ENCODE assay signal across 27 mouse cellular contexts in genomic region chr4:136592111-136592510, GRCm38 (mm10). TPM values are rescaled to one million over a fixed set of nuclear protein-coding genes. Genes with fewer than 3 reads are reported as not detected.
DNase-seq lines count a peak whose midpoint lies in the region; ATAC-seq and TF ChIP-seq lines count a peak whose summit lies in the region.
"Had no signal": no experiment of that assay in that cellular context is flagged by ENCODE, and none has a peak within 500 bp of the region (broad histone marks: within the 10 kb centered on the region; RNA-seq: fewer than 3 reads in every experiment).

No protein-coding gene starts in this region.

- intact Hi-C loops in gastrocnemius, postnatal 36 days (cut with DNase I): no loop called here

- no peak overlapping the region for H3K9ac ChIP-seq in kidney, embryonic 16.5 days (replicated peaks; ENCODE audit: low read length)
- no peak overlapping the region for H3K9ac ChIP-seq in MEL (ENCODE audit: control insufficient read depth, low read depth, low read length, poor library complexity, severe bottlenecking)
- H3K9ac ChIP-seq: forebrain, embryonic 13.5 days; forebrain, postnatal 0 days; heart, embryonic 12.5 days; hindbrain, embryonic 15.5 days had no signal

- H3K79me2 ChIP-seq in MEL (ENCODE audit: control insufficient read depth, insufficient read depth, low read length, poor library complexity): peaks cover 40% of the 10 kb centered on the region

- H3K4me3 ChIP-seq in kidney, embryonic 16.5 days (ENCODE audit: low read length): no peak overlapping the region
- H3K4me3 ChIP-seq in G1E (ENCODE audit: low read depth, low read length) (no peak overlapping the region), MEL (ENCODE audit: control insufficient read depth in 1 of 2, insufficient read depth in 1 of 2, low read depth in 2 of 2, low read length in 2 of 2) (no peak overlapping the region)
- H3K4me3 ChIP-seq: embryonic facial prominence, embryonic 10.5 days; forebrain, embryonic 13.5 days; heart, embryonic 12.5 days; hindbrain, embryonic 15.5 days had no signal

- no peak for TF ChIP-seq EP300 in MEL (IDR thresholded peaks at IDR 0.05; ENCODE audit: low read depth in 1 of 2, low read length in 2 of 2)

- H3K36me3 ChIP-seq in kidney, embryonic 16.5 days (ENCODE audit: insufficient read depth, low read length): peaks cover 7% of the 10 kb centered on the region; the same call in 1 of the 2 replicates
- H3K36me3 ChIP-seq in G1E (replicated peaks) (peaks cover 48% of the 10 kb centered on the region), MEL (ENCODE audit: control insufficient read depth in 1 of 2, insufficient read depth in 2 of 2, low read length in 2 of 2) (peaks cover 6 to 19% of the 10 kb centered on the region in 2 experiments)

- 0 out of 2 replicates have a peak, but pooled peaks cover 10% of the 10 kb centered on the region for H3K4me1 ChIP-seq in kidney, embryonic 16.5 days (ENCODE audit: insufficient read depth, low read length)
- H3K4me1 ChIP-seq in G1E (ENCODE audit: insufficient read depth, low read depth, low read length) (peaks cover 48% of the 10 kb centered on the region), MEL (ENCODE audit: control insufficient read depth in 1 of 2, insufficient read depth in 2 of 2, low read length in 2 of 2) (peaks cover 19 to 22% of the 10 kb centered on the region in 2 experiments)

- no peak for DNase-seq in kidney, postnatal 10 days
- DNase-seq in G1E (ENCODE audit: low spot score) (no peak), MEL (ENCODE audit: low read depth, low spot score) (peak; percentile 72)
- peak; percentile 78 for DNase-seq in yolk sac, embryonic 10.5 days (ENCODE audit: low spot score)
- DNase-seq in gastrocnemius, postnatal 36 days: no peak
- DNase-seq: adrenal gland, postnatal 10 days; cerebellum, adult 11 months; cerebellum, adult 9-10 months; cerebellum, postnatal 25 days; forebrain, postnatal 0 days; gastrocnemius, postnatal 14 days had no signal

- no peak overlapping the region for H3K4me2 ChIP-seq in kidney, embryonic 16.5 days (replicated peaks; ENCODE audit: low read depth, low read length)
- H3K4me2 ChIP-seq: forebrain, embryonic 13.5 days; heart, embryonic 12.5 days; hindbrain, embryonic 15.5 days had no signal

- no peaks in the 10 kb centered on the region for H3K9me3 ChIP-seq in kidney, embryonic 16.5 days (ENCODE audit: low read length)
- no peaks in the 10 kb centered on the region for H3K9me3 ChIP-seq in G1E (replicated peaks)
- H3K9me3 ChIP-seq in MEL (replicated peaks; ENCODE audit: insufficient read depth, low read length): no peaks in the 10 kb centered on the region
- H3K9me3 ChIP-seq: embryonic facial prominence, embryonic 10.5 days; forebrain, embryonic 13.5 days; heart, embryonic 12.5 days; hindbrain, embryonic 15.5 days had no signal

- no peak for ATAC-seq in kidney, embryonic 16.5 days (ENCODE audit: low FRiP score, low TSS enrichment)
- peak; percentile 28; the same call in 1 of the 2 replicates for ATAC-seq in G1E (ENCODE audit: extremely low read depth, insufficient number of reproducible peaks, low FRiP score, poor library complexity, severe bottlenecking)
- ATAC-seq: forebrain, embryonic 13.5 days; forebrain, postnatal 0 days had no signal

- WGBS in kidney, embryonic 16.5 days: 51% methylated on average over 4 of the region's 4 CpGs

- no peak for TF ChIP-seq POLR2A in MEL (IDR thresholded peaks at IDR 0.05; ENCODE audit: control insufficient read depth in 1 of 2, insufficient read depth in 1 of 2, low read depth in 1 of 2, low read length in 2 of 2, poor library complexity in 1 of 2)

- no peaks in the 10 kb centered on the region for H3K27me3 ChIP-seq in kidney, embryonic 16.5 days (ENCODE audit: insufficient read depth, low read length)
- no peaks in the 10 kb centered on the region for H3K27me3 ChIP-seq in G1E (ENCODE audit: insufficient read depth, low read length)
- no peaks in the 10 kb centered on the region for H3K27me3 ChIP-seq in MEL (ENCODE audit: control insufficient read depth in 1 of 2, insufficient read depth in 2 of 2, low read length in 2 of 2)
- H3K27me3 ChIP-seq: forebrain, embryonic 13.5 days; heart, embryonic 12.5 days; hindbrain, embryonic 15.5 days had no signal

- TF ChIP-seq CTCF in G1E (IDR thresholded peaks at IDR 0.05; ENCODE audit: low read depth, low read length) (no peak), MEL (IDR thresholded peaks at IDR 0.05 in 2 of 3, conservative IDR thresholded peaks at IDR 0.05 in 1 of 3; ENCODE audit: control insufficient read depth in 1 of 3, insufficient read depth in 1 of 3, low read depth in 2 of 3, low read length in 3 of 3, poor library complexity in 1 of 3, severe bottlenecking in 1 of 3) (no peak)

- H3K27ac ChIP-seq in kidney, embryonic 16.5 days (ENCODE audit: low read length): 0 out of 2 replicates have a peak overlapping the region, but pooled peaks have one; percentile 24
- H3K27ac ChIP-seq in MEL (ENCODE audit: control insufficient read depth, low read depth, low read length): no peak overlapping the region
- H3K27ac ChIP-seq: embryonic facial prominence, embryonic 10.5 days; forebrain, embryonic 13.5 days; hindbrain, embryonic 15.5 days had no signal

- no peak for TF ChIP-seq RAD21 in MEL (IDR thresholded peaks at IDR 0.05; ENCODE audit: low read depth, low read length)

TF ChIP-seq in MEL, 35 proteins besides CTCF, POLR2A, EP300 and RAD21:
- TF ChIP-seq MAX (IDR thresholded peaks at IDR 0.05; ENCODE audit: low read length) (no peak), GATA1 (IDR thresholded peaks at IDR 0.05; ENCODE audit: low read depth, low read length) (peak; percentile 28; the same call in 1 of the 2 replicates)

RNA-seq across cellular contexts. Expression of gene Kdm1a, which starts 10.4 kb away (rescaled TPM):
- 25.7 and 30.5 TPM in 2 replicates for polyA plus RNA-seq in kidney, embryonic 16.5 days (2015; fragmentation: Nextera tagmentation; extraction: Ambion mirVana)
- total RNA-seq in G1E (2014; fragmentation: Nextera tagmentation): 66.5 and 86.3 TPM in 2 replicates
- total RNA-seq in G1E (2017): 89.9 and 107 TPM in 2 replicates
- polyA plus RNA-seq in G1E (2012): 29.3 and 35.0 TPM in 2 replicates
- 60.7 and 66.5 TPM in 2 replicates for total RNA-seq in MEL (2012; rRNA removed)
- polyA plus RNA-seq in MEL (2012; ENCODE audit: insufficient read depth in 1 of 2, insufficient read length in 2 of 2, low read depth in 1 of 2, low replicate concordance in 2 of 2, missing spikeins in 1 of 2): 10 to 100 TPM in 1 of 2 experiments, not detected in 1; 90.1 TPM
- 10 to 100 TPM; 14.7 to 20.4 TPM for total RNA-seq in gastrocnemius, postnatal 36 days (2021)

RNA-seq across cellular contexts. Expression of gene Tex46, which starts 18.1 kb away (rescaled TPM):
- not detected in 2 replicates for polyA plus RNA-seq in kidney, embryonic 16.5 days (2015; fragmentation: Nextera tagmentation; extraction: Ambion mirVana)
- total RNA-seq in G1E (2014; fragmentation: Nextera tagmentation) (not detected in 2 replicates), G1E (2017) (not detected in 2 replicates), MEL (2012; rRNA removed) (not detected in 2 replicates)
- polyA plus RNA-seq in G1E (2012) (not detected in 2 replicates), MEL (2012; ENCODE audit: insufficient read depth in 1 of 2, insufficient read length in 2 of 2, low read depth in 1 of 2, low replicate concordance in 2 of 2, missing spikeins in 1 of 2) (not detected)
- not detected for total RNA-seq in gastrocnemius, postnatal 36 days (2021)
- total RNA-seq: adrenal gland, postnatal 10 days; adrenal gland, postnatal 4 days; ES-E14; forebrain, postnatal 0 days; gastrocnemius, adult 18-20 months; gastrocnemius, postnatal 14 days; granulocyte monocyte progenitor cell, adult 5-6 weeks; heart, adult 8-10 months; heart, postnatal 25 days had no signal
- polyA plus RNA-seq: brain, embryonic 14.5 days; cortical plate, adult 2 months; embryonic facial prominence, embryonic 10.5 days; embryonic facial prominence, embryonic 14.5 days; forebrain, embryonic 13.5 days; forebrain, postnatal 0 days; heart, embryonic 12.5 days; heart, embryonic 16.5 days; hindbrain, embryonic 11.5 days; hindbrain, embryonic 15.5 days had no signal

RNA-seq across cellular contexts. Expression of gene Lactbl1, which starts 30.3 kb away (rescaled TPM):
- not detected in 2 replicates for polyA plus RNA-seq in kidney, embryonic 16.5 days (2015; fragmentation: Nextera tagmentation; extraction: Ambion mirVana)
- not detected in 2 replicates for total RNA-seq in G1E (2014; fragmentation: Nextera tagmentation)
- not detected in 2 replicates for total RNA-seq in G1E (2017)
- polyA plus RNA-seq in G1E (2012): 0.02 and 0.04 TPM in 2 replicates
- not detected in 2 replicates for total RNA-seq in MEL (2012; rRNA removed)
- polyA plus RNA-seq in MEL (2012; ENCODE audit: insufficient read depth in 1 of 2, insufficient read length in 2 of 2, low read depth in 1 of 2, low replicate concordance in 2 of 2, missing spikeins in 1 of 2): not detected
- not detected for total RNA-seq in gastrocnemius, postnatal 36 days (2021)
- total RNA-seq: adrenal gland, postnatal 10 days; adrenal gland, postnatal 4 days; ES-E14; gastrocnemius, adult 18-20 months; gastrocnemius, postnatal 14 days; granulocyte monocyte progenitor cell, adult 5-6 weeks; heart, postnatal 25 days had no signal
- polyA plus RNA-seq: embryonic facial prominence, embryonic 10.5 days; embryonic facial prominence, embryonic 14.5 days; forebrain, embryonic 13.5 days; heart, embryonic 12.5 days; hindbrain, embryonic 11.5 days had no signal

Comparison
In these comparisons a context has a peak if more than half of its experiments do, and no peak if none do; other contexts are left out.
1. DNase-seq: peak in MEL (single experiment) and yolk sac, embryonic 10.5 days (single experiment); none in kidney, postnatal 10 days (single experiment), G1E (single experiment) and gastrocnemius, postnatal 36 days (0 of 2).